Mouse (Mus musculus) G1E (cell line): ENCODE measurements at regions not wholly inside any gene's neighbourhood (a gene's known extent, or its start where the extent isn't known, plus 50 kb on each side); places are given as distances from the start of the nearest gene placed in this dataset.

Experiments
- ATAC-seq: 2 replicates; pipeline ENCODE4 v1.8.0; 2016; ENCODE audit warnings: mild to moderate bottlenecking; ENCODE audit not compliant: insufficient number of reproducible peaks, poor library complexity, low FRiP score, severe bottlenecking; ENCODE audit errors: extremely low read depth
- DNase-seq: peaks from one replicate; pipeline ENCODE4 v3.0.0; 2012; ENCODE audit warnings: low spot score
- H3K27me3 ChIP-seq: 2 replicates; pipeline ENCODE4 v1.6.1; 2012; ENCODE audit warnings: mild to moderate bottlenecking, low read length, inconsistent platforms; ENCODE audit not compliant: insufficient read depth
- H3K36me3 ChIP-seq: replicated peaks from 2 replicates; pipeline ENCODE3; 2012; ENCODE audit warnings: mild to moderate bottlenecking, inconsistent platforms
- H3K4me1 ChIP-seq: 2 replicates; pipeline ENCODE4 v1.6.1; 2012; ENCODE audit warnings: low read depth, low read length, inconsistent platforms, mixed read lengths; ENCODE audit not compliant: insufficient read depth
- H3K4me3 ChIP-seq: 2 replicates; pipeline ENCODE4 v1.5.1; 2012; ENCODE audit warnings: low read depth, mild to moderate bottlenecking, inconsistent platforms, low read length, moderate library complexity, mixed read lengths
- H3K9me3 ChIP-seq: replicated peaks from 2 replicates; pipeline ENCODE4 v1.6.1; 2012; ENCODE audit warnings: inconsistent platforms
- CTCF ChIP-seq: IDR thresholded peaks from 2 replicates; pipeline ENCODE4 v1.5.1; 2012; ENCODE audit warnings: low read depth, low read length, inconsistent platforms, mixed read lengths
- GATA1 ChIP-seq: IDR thresholded peaks from 2 replicates; pipeline ENCODE4 v1.6.1; 2012; ENCODE audit warnings: borderline replicate concordance, low read length, inconsistent platforms, mixed read lengths
- GATA2 ChIP-seq: IDR thresholded peaks from 2 replicates; pipeline ENCODE4 v1.6.1; 2012; ENCODE audit warnings: low read depth, low read length, inconsistent platforms, borderline replicate concordance
- POLR2AphosphoS5 ChIP-seq: IDR thresholded peaks from 2 replicates; pipeline ENCODE4 v1.6.1; 2012; ENCODE audit warnings: low read depth, low read length, inconsistent platforms; ENCODE audit not compliant: insufficient replicate concordance
- TAL1 ChIP-seq: conservative IDR thresholded peaks from 2 replicates; pipeline ENCODE4 v1.6.1; 2012; ENCODE audit warnings: low read depth, low read length, inconsistent platforms, mixed read lengths

GRCm38 (mm10) chr7:129524369-129524915 lies 67.2 kb upstream of the Wdr11 start:
- Histone ChIP-seq H3K4me1 (no peaks in the 10 kb centered on the region), H3K27me3 (no peaks in the 10 kb centered on the region), H3K9me3 (peaks cover 10% of the 10 kb centered on the region; the same call in 1 of the 2 replicates), H3K4me3 (no peak overlapping the region), H3K36me3 (no peaks in the 10 kb centered on the region)
- no peak for ATAC-seq
- no peak for DNase-seq
- TF ChIP-seq POLR2AphosphoS5 (no peak), CTCF (no peak), GATA1 (no peak)

GRCm38 (mm10) chr7:129525985-129526384 lies 65.7 kb upstream of the Wdr11 start:
- Histone ChIP-seq H3K4me1 (no peaks in the 10 kb centered on the region), H3K27me3 (no peaks in the 10 kb centered on the region), H3K9me3 (peaks cover 15% of the 10 kb centered on the region; the same call in 1 of the 2 replicates), H3K36me3 (no peaks in the 10 kb centered on the region), H3K4me3 (no peak overlapping the region)
- TF ChIP-seq GATA2 (no peak), TAL1 (no peak), GATA1 (no peak), CTCF (no peak), POLR2AphosphoS5 (no peak)
- no peak for DNase-seq
- no peak for ATAC-seq

- Histone ChIP-seq H3K36me3 (no peaks in the 10 kb centered on the region), H3K4me1 (no peaks in the 10 kb centered on the region), H3K4me3 (no peak overlapping the region), H3K9me3 (peaks cover 15% of the 10 kb centered on the region), H3K27me3 (no peaks in the 10 kb centered on the region)
- no peak for DNase-seq
- ATAC-seq, result no peak
- TF ChIP-seq TAL1, result no peak
- no peak for TF ChIP-seq GATA2
- TF ChIP-seq GATA1, result no peak
- no peak for TF ChIP-seq CTCF
These were observed 63.4 kb upstream of the Wdr11 start for GRCm38 (mm10) chr7:129528263-129528662.

GRCm38 (mm10) chr7:129533366-129533905 lies 58.2 kb upstream of the Wdr11 start:
- Histone ChIP-seq H3K36me3 (no peaks in the 10 kb centered on the region), H3K9me3 (peaks cover 16% of the 10 kb centered on the region), H3K4me3 (no peak overlapping the region), H3K4me1 (no peaks in the 10 kb centered on the region), H3K27me3 (no peaks in the 10 kb centered on the region)
- TF ChIP-seq GATA2, result no peak
- DNase-seq (no peak), ATAC-seq (no peak)
